14 mouse cellular contexts compared by ENCODE assay signal in the genomic region with DNA sequence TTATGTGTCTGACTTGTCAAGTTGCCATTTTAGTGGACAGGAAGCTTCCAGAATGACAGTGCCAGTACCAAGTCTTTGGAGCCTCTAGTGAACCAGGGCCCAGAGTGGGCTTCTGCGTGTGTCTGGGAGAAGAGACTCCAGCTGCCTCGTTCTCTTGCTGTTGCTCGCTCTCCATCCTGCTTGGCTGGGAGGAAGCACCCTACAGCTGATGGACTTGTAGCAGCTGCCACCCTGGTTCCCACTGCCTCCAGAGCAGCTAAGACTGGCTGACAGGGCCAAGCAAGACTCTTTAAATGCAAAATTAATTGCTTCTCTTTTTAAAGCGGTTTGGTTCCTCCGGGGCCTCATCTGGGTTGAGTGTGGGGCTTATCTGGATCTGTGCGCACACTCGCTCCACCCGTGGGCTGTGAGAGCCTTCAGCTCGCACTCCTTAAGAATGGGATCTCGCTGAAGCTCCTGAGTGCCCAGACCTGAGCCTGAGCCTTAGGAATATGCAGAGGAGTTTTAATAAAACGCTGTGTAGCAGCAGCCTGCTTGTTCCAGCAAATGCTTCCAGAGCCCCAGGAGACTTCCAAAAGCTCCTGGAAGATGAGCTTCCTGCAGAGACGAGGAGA.
DNase-seq lines count a peak whose midpoint lies in the region; ATAC-seq lines count a peak whose summit lies in the region.
"Had no signal": no experiment of that assay in that cellular context is flagged by ENCODE, and none has a peak within 500 bp of the region (broad histone marks: within the 10 kb centered on the region; RNA-seq: fewer than 3 reads in every experiment).

No protein-coding gene starts in this region.

- H3K4me3 ChIP-seq in forebrain, embryonic 10.5 days = no peak overlapping the region
- no peak overlapping the region for H3K4me3 ChIP-seq in forebrain, embryonic 11.5 days (ENCODE audit: low read depth, low read length)
- H3K4me3 ChIP-seq in midbrain, embryonic 11.5 days (ENCODE audit: low read depth, low read length) = no peak overlapping the region
- no peak overlapping the region for H3K4me3 ChIP-seq in midbrain, embryonic 10.5 days
- no peak overlapping the region for H3K4me3 ChIP-seq in hindbrain, embryonic 16.5 days (ENCODE audit: low read length)
- no peak overlapping the region for H3K4me3 ChIP-seq in stomach, embryonic 16.5 days (replicated peaks; ENCODE audit: low read length)
- H3K4me3 ChIP-seq: lung, embryonic 15.5 days had no signal

- H3K4me1 ChIP-seq in forebrain, embryonic 10.5 days = peaks cover 17% of the 10 kb centered on the region
- H3K4me1 ChIP-seq in forebrain, embryonic 11.5 days (replicated peaks; ENCODE audit: control insufficient read depth, insufficient read depth, low read length) = no peaks in the 10 kb centered on the region
- no peaks in the 10 kb centered on the region for H3K4me1 ChIP-seq in midbrain, embryonic 11.5 days (ENCODE audit: control insufficient read depth, insufficient read depth, low read length)
- H3K4me1 ChIP-seq in midbrain, embryonic 10.5 days = peaks cover 16% of the 10 kb centered on the region
- peaks cover 37% of the 10 kb centered on the region for H3K4me1 ChIP-seq in hindbrain, embryonic 16.5 days (ENCODE audit: control insufficient read depth, insufficient read depth, low read depth, low read length)
- H3K4me1 ChIP-seq in stomach, embryonic 16.5 days (ENCODE audit: control insufficient read depth, insufficient read depth, low read length) = peaks cover 13% of the 10 kb centered on the region

- H3K27ac ChIP-seq in forebrain, embryonic 10.5 days = 0 out of 2 replicates have a peak overlapping the region, but pooled peaks have one; percentile 15
- H3K27ac ChIP-seq in forebrain, embryonic 11.5 days (ENCODE audit: low read depth, low read length) = no peak overlapping the region
- peak overlapping the region; percentile 20; the same call in 1 of the 2 replicates for H3K27ac ChIP-seq in midbrain, embryonic 11.5 days (ENCODE audit: low read depth, low read length)
- no peak overlapping the region for H3K27ac ChIP-seq in midbrain, embryonic 10.5 days (replicated peaks)
- peak overlapping the region; percentile 66 for H3K27ac ChIP-seq in hindbrain, embryonic 16.5 days (ENCODE audit: low read depth, low read length)
- H3K27ac ChIP-seq in stomach, embryonic 16.5 days (ENCODE audit: low read length) = peak overlapping the region; percentile 7; the same call in 1 of the 2 replicates
- H3K27ac ChIP-seq: lung, embryonic 15.5 days had no signal

- H3K27me3 ChIP-seq in forebrain, embryonic 10.5 days (ENCODE audit: poor library complexity, severe bottlenecking) = no peaks in the 10 kb centered on the region
- no peaks in the 10 kb centered on the region for H3K27me3 ChIP-seq in forebrain, embryonic 11.5 days (ENCODE audit: control insufficient read depth, insufficient read depth, low read length)
- H3K27me3 ChIP-seq in midbrain, embryonic 11.5 days (ENCODE audit: control insufficient read depth, insufficient read depth, low read length) = no peaks in the 10 kb centered on the region
- no peaks in the 10 kb centered on the region for H3K27me3 ChIP-seq in midbrain, embryonic 10.5 days (ENCODE audit: low read depth, poor library complexity, severe bottlenecking)
- H3K27me3 ChIP-seq in hindbrain, embryonic 16.5 days (replicated peaks; ENCODE audit: control insufficient read depth, insufficient read depth, low read length) = no peaks in the 10 kb centered on the region
- no peaks in the 10 kb centered on the region for H3K27me3 ChIP-seq in stomach, embryonic 16.5 days (ENCODE audit: control insufficient read depth, insufficient read depth, low read length)
- H3K27me3 ChIP-seq: lung, embryonic 15.5 days had no signal

- intact Hi-C loops in gastrocnemius, postnatal 36 days (cut with DNase I) = no loop called here

- peaks cover 47% of the 10 kb centered on the region for H3K36me3 ChIP-seq in forebrain, embryonic 10.5 days (replicated peaks)
- peaks cover 2% of the 10 kb centered on the region; the same call in 1 of the 2 replicates for H3K36me3 ChIP-seq in forebrain, embryonic 11.5 days (ENCODE audit: control insufficient read depth, insufficient read depth, low read length)
- H3K36me3 ChIP-seq in midbrain, embryonic 11.5 days (ENCODE audit: control insufficient read depth, insufficient read depth, low read length) = no peaks in the 10 kb centered on the region; the same call in 1 of the 2 replicates
- peaks cover 41% of the 10 kb centered on the region for H3K36me3 ChIP-seq in midbrain, embryonic 10.5 days
- H3K36me3 ChIP-seq in hindbrain, embryonic 16.5 days (ENCODE audit: control insufficient read depth, insufficient read depth, low read length) = peaks cover 9% of the 10 kb centered on the region; the same call in 1 of the 2 replicates
- H3K36me3 ChIP-seq in stomach, embryonic 16.5 days (ENCODE audit: control insufficient read depth, insufficient read depth, low read length) = peaks cover 8% of the 10 kb centered on the region; the same call in 1 of the 2 replicates
- H3K36me3 ChIP-seq: G1E had no signal

- no peak overlapping the region for H3K9ac ChIP-seq in forebrain, embryonic 11.5 days (ENCODE audit: low read length)
- no peak overlapping the region for H3K9ac ChIP-seq in midbrain, embryonic 11.5 days (ENCODE audit: low read length)
- 0 out of 2 replicates have a peak overlapping the region, but pooled peaks have one; percentile 13 for H3K9ac ChIP-seq in hindbrain, embryonic 16.5 days (ENCODE audit: low read depth, low read length)
- H3K9ac ChIP-seq in stomach, embryonic 16.5 days (ENCODE audit: low read length) = no peak overlapping the region
- H3K9ac ChIP-seq: lung, embryonic 15.5 days had no signal

- no peak for DNase-seq in forebrain, embryonic 10.5 days (ENCODE audit: extremely low spot score, low spot score)
- no peak for DNase-seq in forebrain, embryonic 11.5 days (ENCODE audit: low spot score)
- no peak for DNase-seq in midbrain, embryonic 11.5 days (ENCODE audit: low spot score, missing footprints)
- no peak for DNase-seq in midbrain, embryonic 10.5 days (ENCODE audit: low spot score)
- no peak for DNase-seq in gastrocnemius, postnatal 36 days
- DNase-seq in adipocyte (ENCODE audit: low spot score) = no peak
- DNase-seq: embryo, embryonic 11 days; heart, postnatal 4 days; kidney, postnatal 25 days; right cerebral cortex, adult 18-20 months had no signal

- no peak for ATAC-seq in forebrain, embryonic 11.5 days (replicated peaks; ENCODE audit: low FRiP score)
- ATAC-seq in midbrain, embryonic 11.5 days (ENCODE audit: low FRiP score) = no peak
- ATAC-seq in hindbrain, embryonic 16.5 days = peak; percentile 15; the same call in 1 of the 2 replicates
- no peak for ATAC-seq in stomach, embryonic 16.5 days (ENCODE audit: insufficient read depth, low FRiP score)

- H3K9me3 ChIP-seq in forebrain, embryonic 10.5 days = no peaks in the 10 kb centered on the region
- no peaks in the 10 kb centered on the region for H3K9me3 ChIP-seq in forebrain, embryonic 11.5 days (ENCODE audit: control insufficient read depth, low read length)
- H3K9me3 ChIP-seq in midbrain, embryonic 11.5 days (ENCODE audit: control insufficient read depth, low read length) = no peaks in the 10 kb centered on the region
- no peaks in the 10 kb centered on the region for H3K9me3 ChIP-seq in midbrain, embryonic 10.5 days (replicated peaks)
- no peaks in the 10 kb centered on the region for H3K9me3 ChIP-seq in hindbrain, embryonic 16.5 days (ENCODE audit: control insufficient read depth, low read length)
- no peaks in the 10 kb centered on the region for H3K9me3 ChIP-seq in stomach, embryonic 16.5 days (replicated peaks; ENCODE audit: control insufficient read depth, low read length)
- H3K9me3 ChIP-seq: lung, embryonic 15.5 days had no signal

- no peak overlapping the region for H3K4me2 ChIP-seq in forebrain, embryonic 11.5 days (ENCODE audit: low read depth, low read length, severe bottlenecking)
- H3K4me2 ChIP-seq in midbrain, embryonic 11.5 days = no peak overlapping the region
- H3K4me2 ChIP-seq in hindbrain, embryonic 16.5 days (ENCODE audit: low read length) = 0 out of 2 replicates have a peak overlapping the region, but pooled peaks have one; percentile 4
- H3K4me2 ChIP-seq in stomach, embryonic 16.5 days (ENCODE audit: low read depth, low read length) = no peak overlapping the region
- H3K4me2 ChIP-seq: lung, embryonic 15.5 days had no signal

- 76% methylated on average over 12 of the region's 12 CpGs for WGBS in forebrain, embryonic 10.5 days
- WGBS in forebrain, embryonic 11.5 days = 74% methylated on average over 12 of the region's 12 CpGs
- WGBS in midbrain, embryonic 11.5 days = 64% methylated on average over 12 of the region's 12 CpGs
- 79% methylated on average over 12 of the region's 12 CpGs for WGBS in midbrain, embryonic 10.5 days
- 34% methylated on average over 12 of the region's 12 CpGs for WGBS in hindbrain, embryonic 16.5 days
- 42% methylated on average over 12 of the region's 12 CpGs for WGBS in stomach, embryonic 16.5 days

Comparison
In these comparisons a context has a peak if more than half of its experiments do, and no peak if none do; other contexts are left out.
1. H3K27ac ChIP-seq: peak in forebrain, embryonic 10.5 days (single experiment), midbrain, embryonic 11.5 days (single experiment), hindbrain, embryonic 16.5 days (single experiment) and stomach, embryonic 16.5 days (single experiment); none in forebrain, embryonic 11.5 days (single experiment) and midbrain, embryonic 10.5 days (single experiment).